Mouse (Mus musculus): ENCODE data around the gene Cxcl1.
A peak's percentile ranks its signal among the peaks of the same experiment; 100 is the strongest.

- TF ChIP-seq CTCF (IDR thresholded peaks at IDR 0.05; ENCODE audit: low read depth, low read length) (no peak), POLR2A (IDR thresholded peaks at IDR 0.05; ENCODE audit: borderline replicate concordance, low read depth, low read length) (0 out of 2 replicates have a peak, but pooled peaks have one; percentile 14)
Observed at GRCm38 (mm10) chr5:90930971-90931851, 40.2 kb downstream of the Cxcl1 start, which contains the start of gene Mthfd2l.
